Mouse (Mus musculus) kidney, embryonic 14.5 days (tissue): Measurements from ENCODE around the gene Uspl1. TPM values are rescaled to one million over a fixed set of nuclear protein-coding genes. Genes with fewer than 3 reads are reported as not detected.
A peak's percentile ranks its signal among the peaks of the same experiment; 100 is the strongest.

Source experiments
- ATAC-seq: fragments of 200-750 bp; cut with Nextera tagmentation; 2 replicates; pipeline ENCODE4 v1.8.0; 2017; ENCODE audit warnings: moderate number of reproducible peaks, mild to moderate bottlenecking, moderate TSS enrichment, moderate library complexity; ENCODE audit not compliant: low FRiP score, low TSS enrichment
- H3K27ac ChIP-seq: fragments of 300-500 bp; sonication (generic); 2 replicates; pipeline ENCODE4 v1.5.1; 2014; ENCODE audit warnings: low read depth, mild to moderate bottlenecking, low read length, moderate library complexity, mixed read lengths
- H3K27me3 ChIP-seq: fragments of 300-500 bp; sonication (generic); 2 replicates; pipeline ENCODE4 v1.6.1; 2014; ENCODE audit warnings: mild to moderate bottlenecking, low read length; ENCODE audit not compliant: control insufficient read depth, insufficient read depth
- H3K36me3 ChIP-seq: fragments of 300-500 bp; sonication (generic); 2 replicates; pipeline ENCODE4 v1.6.1; 2014; ENCODE audit warnings: low read length, mixed read lengths; ENCODE audit not compliant: control insufficient read depth, insufficient read depth
- H3K4me1 ChIP-seq: fragments of 300-500 bp; sonication (generic); 2 replicates; pipeline ENCODE4 v1.6.1; 2014; ENCODE audit warnings: low read length, mixed read lengths; ENCODE audit not compliant: control insufficient read depth, insufficient read depth
- H3K4me2 ChIP-seq: fragments of 300-500 bp; sonication (generic); replicated peaks from 2 replicates; pipeline ENCODE4 v1.6.1; 2014; ENCODE audit warnings: low read depth, mild to moderate bottlenecking, low read length
- H3K4me3 ChIP-seq: fragments of 300-500 bp; sonication (generic); 2 replicates; pipeline ENCODE4 v1.5.1; 2014; ENCODE audit warnings: mild to moderate bottlenecking, low read length
- H3K9ac ChIP-seq: fragments of 300-500 bp; sonication (generic); 2 replicates; pipeline ENCODE4 v1.6.1; 2014; ENCODE audit warnings: low read depth, mild to moderate bottlenecking, low read length, moderate library complexity
- H3K9me3 ChIP-seq: fragments of 300-500 bp; sonication (generic); 2 replicates; pipeline ENCODE4 v1.6.1; 2016; ENCODE audit warnings: low read length; ENCODE audit not compliant: control insufficient read depth
- WGBS: fragments of 180-500 bp; shearing (Covaris S2); extraction: QIAGEN DNeasy Blood & Tissue Kit; methylation state at CpG from one replicate; pipeline ENCODE4 v1.1.7; 2014; 5-methylcytosine and 5-hydroxymethylcytosine counted together
- microRNA-seq: library from miRNA; unstranded; fragments of <30 nt; microRNA quantifications from one replicate; pipeline ENCODE4, GENCODE M21; 2016
- polyA plus RNA-seq: library from polyadenylated mRNA; unstranded; fragments of >200 nt; fragmentation: Nextera tagmentation; extraction: Ambion mirVana; gene quantifications from 2 replicates; pipeline ENCODE4 v1.2.1, GENCODE M21; 2014

Uspl1 gene
- polyA plus RNA-seq, 1 experiment from 2014 or later: 53.9 TPM

DNA sequence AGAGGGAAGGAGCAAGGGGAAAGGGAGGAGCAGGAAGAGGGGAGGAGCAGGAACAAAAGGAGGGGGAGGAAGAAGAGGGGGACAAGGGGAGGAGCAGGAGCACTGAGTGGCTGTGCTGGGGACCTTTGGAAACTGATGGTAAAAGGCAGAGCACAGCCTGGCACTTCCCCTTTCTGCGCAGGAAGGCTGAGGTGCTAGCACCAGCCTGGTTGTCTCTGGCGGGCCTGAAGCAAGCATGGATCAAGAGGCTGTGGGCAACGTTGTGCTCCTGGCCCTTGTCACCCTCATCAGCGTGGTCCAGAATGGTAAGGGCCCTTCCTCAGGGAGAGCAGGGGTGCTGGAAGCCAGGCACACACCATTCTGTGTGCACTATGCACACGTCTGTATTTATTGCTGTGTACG is 80.7 kb downstream of the Uspl1 start:
- WGBS: 53% methylated on average over 6 of the region's 6 CpGs
- Histone ChIP-seq H3K4me2 (no peak overlapping the region), H3K27ac (no peak overlapping the region), H3K9me3 (no peaks in the 10 kb centered on the region), H3K9ac (no peak overlapping the region), H3K27me3 (no peaks in the 10 kb centered on the region), H3K4me1 (no peaks in the 10 kb centered on the region), H3K4me3 (no peak overlapping the region), H3K36me3 (no peaks in the 10 kb centered on the region)
- ATAC-seq: peak; percentile 53; the same call in 1 of the 2 replicates

Small RNA genes lying within 50 kb of the gene (microRNA-seq; reads per million reads assigned to microRNA genes)
- not detected for gene Gm24105

Other genes starting within 250 kb of the Uspl1 start
- gene Gm42791, start 189.2 kb upstream of the Uspl1 start, polyA plus RNA-seq: 0.47 TPM in 1 of 2 replicates, not detected in the other
- gene Hmgb1, start 139 bp downstream of the Uspl1 start, polyA plus RNA-seq: 1,862 and 2,225 TPM in 2 replicates
- gene Alox5ap, start 80.4 kb downstream of the Uspl1 start, polyA plus RNA-seq: 12.6 and 12.8 TPM in 2 replicates
- 0.18 TPM in 1 of 2 replicates, not detected in the other for gene Medag, start 227.4 kb downstream of the Uspl1 start, polyA plus RNA-seq